Mouse (Mus musculus) activated CD4-positive, CD25-positive, alpha-beta regulatory T cell, adult 4 months (primary cell): ENCODE measurements around the gene Ms4a4d. TPM values are rescaled to one million over a fixed set of nuclear protein-coding genes. Genes with fewer than 3 reads are reported as not detected.
"Not testable (repeated sequence)": the region's sequence is repeated elsewhere in the genome, so short reads cannot be mapped to it uniquely, and the experiment has no call there.

Source experiments
- ATAC-seq: one replicate; pipeline ENCODE4 v1.8.0; 2017
- polyA plus RNA-seq, 2 experiments: library from polyadenylated mRNA; unstranded; fragments of 100-300 nt; shearing (Covaris generic); gene quantifications; one replicate each; pipeline ENCODE4 v1.2.1; 2017

Ms4a4d gene
- polyA plus RNA-seq, result 1 to 10 TPM; 4.1 to 4.9 TPM

DNA sequence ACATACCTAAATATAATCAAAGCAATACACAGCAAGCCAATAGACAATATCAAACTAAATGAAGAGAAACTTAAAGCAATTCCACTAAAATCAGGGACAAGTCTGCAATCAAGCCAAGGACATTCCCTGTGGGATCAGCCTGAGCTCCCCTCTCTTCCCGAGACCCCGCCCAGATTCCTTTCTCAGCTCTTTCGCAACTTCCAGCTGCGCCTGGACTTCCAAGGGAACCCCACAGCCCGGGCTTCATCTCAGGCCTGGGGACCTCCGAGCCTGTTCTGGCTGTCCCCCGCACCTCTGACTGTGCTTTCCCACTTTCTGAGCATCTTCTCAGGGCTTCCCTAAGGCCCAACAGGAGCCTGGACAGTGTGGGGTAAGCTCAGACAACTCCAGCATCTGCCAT lies at the start of gene Ms4a4d:
TSS of gene Ms4a4d (plus strand) at position 209 of the 400 bp plus-strand sequence.
- no peak for ATAC-seq

GRCm38 (mm10) chr19:11491406-11492189 lies 45.0 kb upstream of the Ms4a4d start:
- ATAC-seq, result peak; percentile 51

DNA sequence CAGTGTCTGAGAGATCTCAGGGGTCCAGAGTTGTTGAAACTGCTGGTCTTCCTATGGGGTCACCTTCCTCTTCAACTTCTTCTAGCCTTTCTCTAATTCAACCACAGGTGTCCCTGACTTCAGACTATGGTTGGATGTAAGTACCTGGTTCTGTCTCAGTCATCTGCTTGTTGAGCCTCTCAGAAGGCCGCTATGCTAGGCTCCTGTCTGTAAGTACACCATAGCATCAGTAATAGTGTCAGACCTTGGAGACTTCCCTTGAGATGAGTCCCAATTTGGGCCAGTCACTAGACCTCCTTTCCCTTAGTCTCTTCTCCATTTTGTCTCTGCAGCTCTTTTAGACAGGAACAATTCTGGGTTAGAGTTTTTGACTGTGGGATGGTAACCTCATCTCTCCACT lies 43.9 kb upstream of the Ms4a4d start:
- ATAC-seq, result no peak

DNA sequence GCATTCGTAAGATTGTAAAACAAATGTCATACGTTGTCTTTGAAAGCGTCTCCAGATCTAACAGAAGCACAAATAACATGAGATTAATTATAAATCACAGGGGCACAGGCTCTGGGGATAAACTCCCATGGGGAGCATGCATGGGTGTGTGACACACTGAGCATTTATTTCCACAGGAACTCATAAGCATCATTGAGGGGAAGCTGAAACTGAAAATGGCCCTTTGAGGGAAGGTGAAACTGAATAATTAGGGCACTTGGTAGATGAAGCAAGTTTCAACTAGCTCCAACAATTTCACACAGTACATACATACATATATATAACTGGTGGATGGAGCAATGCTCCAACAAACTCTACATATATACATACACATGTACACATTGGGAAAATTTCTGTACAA lies 42.1 kb upstream of the Ms4a4d start:
- peak; percentile 47 for ATAC-seq

GRCm38 (mm10) chr19:11496361-11496760 lies 40.2 kb upstream of the Ms4a4d start:
- ATAC-seq, result peak; percentile 26

- peak; percentile 38 for ATAC-seq
These were observed 39.3 kb upstream of the Ms4a4d start for GRCm38 (mm10) chr19:11497300-11497699.

GRCm38 (mm10) chr19:11500796-11501195 lies 35.8 kb upstream of the Ms4a4d start:
- peak; percentile 33 for ATAC-seq

DNA sequence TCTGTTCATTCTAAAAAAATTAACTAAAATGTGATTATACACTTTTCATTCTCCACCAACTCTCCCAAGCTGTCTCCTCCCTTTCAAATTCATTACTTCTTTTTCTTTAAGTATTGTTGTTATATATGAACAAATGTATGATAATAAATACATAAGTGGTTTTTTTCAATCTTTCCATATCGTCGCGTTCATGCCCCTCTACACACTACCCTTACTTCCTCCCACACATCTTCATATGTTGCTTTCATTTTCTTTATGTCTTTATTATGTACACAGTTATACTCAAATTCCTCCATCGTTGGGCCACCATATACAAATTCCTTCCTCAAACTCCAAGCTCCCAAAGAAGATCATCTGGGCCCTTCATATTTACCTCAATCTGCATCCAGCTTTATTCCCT lies 35.3 kb upstream of the Ms4a4d start:
- ATAC-seq, result peak; percentile 37

- ATAC-seq, result peak; percentile 57
These were observed 31.7 kb upstream of the Ms4a4d start for GRCm38 (mm10) chr19:11504857-11505256.

DNA sequence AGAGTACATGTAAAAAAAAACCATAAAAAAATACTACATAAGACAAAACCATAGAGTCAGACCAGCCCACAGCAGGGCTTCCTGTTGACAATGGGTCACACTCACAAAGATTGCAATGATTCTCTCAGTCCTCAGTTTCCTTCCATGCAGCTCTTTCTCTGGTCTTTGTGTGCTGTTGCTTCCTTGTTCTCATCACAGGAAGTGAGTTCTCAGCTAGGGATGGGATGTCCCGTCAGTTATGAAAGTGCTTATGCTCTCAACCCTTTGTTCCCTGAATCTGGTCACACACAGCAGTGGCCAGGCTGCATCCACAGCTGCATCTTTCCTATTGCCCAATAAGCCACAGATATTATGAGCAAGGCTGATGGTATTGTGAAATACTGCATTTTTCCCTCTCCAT lies 23.1 kb upstream of the Ms4a4d start:
- peak; percentile 62 for ATAC-seq

DNA sequence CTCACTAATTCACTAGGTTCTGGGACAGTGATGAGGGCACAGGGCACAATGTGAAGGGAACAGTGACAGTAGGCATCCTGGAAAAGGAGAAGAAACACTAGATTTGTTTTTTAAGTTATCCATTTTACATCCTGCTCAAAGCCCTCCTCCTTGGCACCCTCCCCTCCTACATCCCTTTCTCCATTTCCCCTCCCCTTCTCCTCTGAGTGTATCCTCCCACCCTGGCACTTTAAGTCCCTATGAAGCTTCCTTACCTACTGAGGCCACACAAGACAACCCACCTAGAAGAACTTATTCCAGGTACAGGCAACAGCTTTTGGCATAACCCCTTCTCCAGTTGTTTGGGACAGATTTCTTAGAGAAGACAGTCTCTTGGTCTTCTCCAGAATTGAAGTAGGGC lies 20.4 kb upstream of the Ms4a4d start, which contains the start of gene Ms4a6b:
TSS of gene Ms4a6b (plus strand) at position 267 of the 400 bp plus-strand sequence.
- no peak for ATAC-seq

DNA sequence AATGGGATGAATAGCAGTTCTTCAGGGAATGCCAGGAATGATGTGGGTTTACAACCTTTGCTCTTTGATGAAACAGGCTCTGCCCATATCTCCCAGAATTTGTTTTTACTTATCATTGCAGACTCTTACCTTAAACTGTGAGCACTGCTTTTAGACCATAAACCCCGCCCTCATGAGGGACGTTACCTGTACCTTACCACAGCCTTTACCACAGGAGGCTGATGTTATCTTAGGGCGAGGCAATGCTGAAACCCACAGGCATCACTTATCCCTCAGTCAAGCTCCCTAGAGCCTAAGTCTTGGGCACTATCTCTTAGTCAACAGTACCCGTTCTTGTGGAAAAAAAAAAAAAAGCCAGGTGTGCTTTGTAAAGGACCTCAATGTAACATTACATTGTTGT lies 19.8 kb upstream of the Ms4a4d start:
- peak; percentile 60 for ATAC-seq

- not testable (repeated sequence) for ATAC-seq
These were observed 19.2 kb upstream of the Ms4a4d start for GRCm38 (mm10) chr19:11517373-11517772.

DNA sequence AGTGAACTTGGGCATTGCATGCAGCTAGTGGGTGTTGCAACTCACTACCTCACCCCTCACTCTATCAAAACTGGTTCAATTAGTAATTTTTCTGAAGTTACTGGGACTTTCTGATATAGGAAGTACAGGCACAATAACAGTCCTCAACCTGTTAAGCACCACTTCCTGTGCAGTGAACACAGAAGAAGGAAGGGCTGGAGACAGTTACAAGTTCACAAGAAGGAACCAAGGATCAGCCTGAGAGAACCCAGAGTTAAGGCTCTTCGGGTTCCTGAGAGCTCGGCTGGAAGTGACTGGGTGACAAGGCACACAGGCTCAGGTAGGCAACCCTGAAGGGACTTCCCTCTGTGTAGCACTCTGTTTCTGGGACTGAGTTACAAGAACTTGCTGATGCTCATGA lies 18.2 kb upstream of the Ms4a4d start:
- peak; percentile 40 for ATAC-seq

GRCm38 (mm10) chr19:11520146-11520545 lies 16.5 kb upstream of the Ms4a4d start:
- no peak for ATAC-seq

- peak; percentile 16 for ATAC-seq
These were observed 3.2 kb upstream of the Ms4a4d start for GRCm38 (mm10) chr19:11533421-11533820.

DNA sequence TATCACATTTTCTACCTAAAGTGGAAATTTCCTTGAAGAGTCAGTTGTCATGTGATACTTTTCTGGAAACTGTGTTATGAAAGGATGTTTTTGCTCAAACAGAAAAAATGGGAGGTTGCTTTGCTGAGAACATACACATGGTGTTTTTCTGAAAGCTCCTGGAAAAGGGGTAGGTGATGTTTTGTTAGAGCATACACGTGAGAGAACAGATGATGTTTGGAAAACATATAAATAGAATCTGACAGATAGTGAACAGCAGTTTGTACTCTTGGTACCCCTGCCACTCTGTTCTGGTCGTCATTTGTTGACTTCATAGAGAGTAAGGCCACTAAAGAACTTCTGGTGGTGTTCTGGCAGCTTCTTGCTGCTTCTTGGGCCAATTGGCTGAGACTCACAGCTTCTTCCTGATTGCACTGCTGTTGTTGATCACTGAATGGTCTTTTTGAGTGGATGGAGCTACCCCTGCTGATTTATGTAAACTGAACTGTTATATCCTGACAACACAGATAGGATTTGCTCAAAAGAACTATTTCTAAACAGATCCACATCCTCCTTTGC lies 2.6 kb upstream of the Ms4a4d start:
- ATAC-seq, result peak; percentile 40

- ATAC-seq, result no peak
These were observed 735 bp downstream of the Ms4a4d start for GRCm38 (mm10) chr19:11537336-11537735.

DNA sequence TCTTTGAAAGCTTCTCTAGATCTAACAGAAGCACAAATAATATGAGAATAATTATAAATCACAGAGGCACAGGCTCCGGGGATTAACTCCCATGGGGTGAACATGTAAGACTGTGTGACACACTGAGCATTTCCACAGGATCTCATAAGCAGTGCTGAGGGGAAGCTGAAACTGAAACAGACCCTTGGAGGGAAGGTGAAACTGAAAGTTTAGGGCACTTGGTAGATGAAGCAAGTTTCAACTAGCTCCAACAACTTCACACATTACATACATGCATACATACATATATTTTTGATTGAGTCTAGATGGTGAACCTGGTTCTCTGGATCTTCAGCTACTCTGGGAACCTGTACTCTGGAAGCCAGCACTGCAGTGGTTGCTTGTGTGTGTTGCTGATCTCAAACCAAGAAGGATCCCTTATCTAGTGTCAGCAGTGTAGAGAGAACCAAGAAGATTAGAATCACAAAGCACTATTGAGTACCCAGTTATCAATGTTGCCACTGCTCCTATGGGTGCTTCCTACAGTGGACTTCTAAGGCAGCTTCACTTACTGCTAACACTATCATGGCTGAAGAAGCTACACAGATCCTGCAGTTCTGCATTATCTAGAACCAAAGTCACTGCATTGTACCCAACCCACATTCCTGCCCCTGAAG lies 3.7 kb downstream of the Ms4a4d start:
- ATAC-seq, result peak; percentile 91

DNA sequence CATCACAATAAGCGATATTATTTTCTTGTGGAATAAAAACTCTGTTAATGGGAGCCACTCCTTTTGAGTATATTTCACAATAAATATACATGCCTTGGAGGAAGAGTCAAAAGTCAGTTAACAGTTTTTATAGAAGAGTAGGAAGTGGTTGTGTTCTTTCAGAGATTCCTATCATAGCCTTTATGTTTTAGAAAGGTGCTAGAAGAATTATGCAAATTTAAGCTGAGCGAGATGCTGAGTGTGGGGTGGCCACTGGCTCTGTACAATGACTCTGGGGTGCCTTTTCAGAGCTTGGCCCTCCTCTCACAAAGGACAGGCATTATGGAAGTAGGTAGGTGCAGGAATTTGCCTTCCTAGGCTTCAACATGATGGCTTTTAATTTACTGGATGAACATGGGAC lies 7.8 kb downstream of the Ms4a4d start:
- peak; percentile 40 for ATAC-seq

DNA sequence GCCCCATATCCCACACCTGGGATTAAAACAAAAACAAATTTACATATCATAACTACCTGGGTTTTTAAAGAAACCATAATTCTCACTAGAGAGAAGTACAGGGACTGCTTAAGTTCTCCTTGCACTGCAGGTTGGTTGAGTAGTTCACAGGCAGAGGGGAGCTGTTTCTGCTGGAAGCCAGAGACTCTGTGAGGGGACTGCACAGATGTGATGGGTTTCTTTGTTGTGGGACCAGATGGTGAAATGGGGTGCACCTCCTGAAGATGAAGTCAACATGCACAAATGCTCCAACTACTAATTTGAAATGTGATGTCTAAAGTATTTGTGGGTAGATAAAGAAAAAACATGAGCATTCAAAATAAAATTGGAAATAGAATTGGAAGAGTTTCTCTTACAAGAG lies 11.3 kb downstream of the Ms4a4d start:
- ATAC-seq, result no peak

DNA sequence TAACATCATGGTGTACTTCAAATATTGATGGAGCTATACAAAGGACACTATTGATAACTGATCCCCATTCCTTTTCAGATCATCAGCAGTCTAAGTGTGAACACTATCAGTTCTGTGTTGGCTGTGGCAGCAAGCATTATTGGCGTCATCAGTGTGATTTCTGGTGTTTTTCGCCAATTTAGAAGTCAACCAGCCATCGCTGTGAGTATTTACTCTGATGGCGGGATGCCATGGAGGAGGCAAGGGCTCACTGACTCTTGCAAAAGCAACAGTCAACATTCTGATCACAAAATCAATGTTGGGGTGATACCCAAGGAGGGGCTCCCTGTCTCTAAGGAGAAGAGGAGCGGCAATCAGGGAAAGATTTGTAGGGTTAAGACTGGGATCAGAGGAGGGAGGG lies 18.1 kb downstream of the Ms4a4d start:
- ATAC-seq, result no peak

GRCm38 (mm10) chr19:11559560-11559959 lies 23.0 kb downstream of the Ms4a4d start:
- peak; percentile 65 for ATAC-seq

- no peak for ATAC-seq
These were observed 38.4 kb downstream of the Ms4a4d start for GRCm38 (mm10) chr19:11574965-11575364.
